Mouse (Mus musculus) spleen, embryonic (tissue): Measurements from ENCODE around the gene Slc6a15.

Source experiments
- CTCF ChIA-PET: fragments of 350-600 bp; sonication (Branson Sonifier 250); formaldehyde crosslinking; loops from one replicate; lab custom pipeline; 2022; lab: Charles Lee

Gene Slc6a15

DNA sequence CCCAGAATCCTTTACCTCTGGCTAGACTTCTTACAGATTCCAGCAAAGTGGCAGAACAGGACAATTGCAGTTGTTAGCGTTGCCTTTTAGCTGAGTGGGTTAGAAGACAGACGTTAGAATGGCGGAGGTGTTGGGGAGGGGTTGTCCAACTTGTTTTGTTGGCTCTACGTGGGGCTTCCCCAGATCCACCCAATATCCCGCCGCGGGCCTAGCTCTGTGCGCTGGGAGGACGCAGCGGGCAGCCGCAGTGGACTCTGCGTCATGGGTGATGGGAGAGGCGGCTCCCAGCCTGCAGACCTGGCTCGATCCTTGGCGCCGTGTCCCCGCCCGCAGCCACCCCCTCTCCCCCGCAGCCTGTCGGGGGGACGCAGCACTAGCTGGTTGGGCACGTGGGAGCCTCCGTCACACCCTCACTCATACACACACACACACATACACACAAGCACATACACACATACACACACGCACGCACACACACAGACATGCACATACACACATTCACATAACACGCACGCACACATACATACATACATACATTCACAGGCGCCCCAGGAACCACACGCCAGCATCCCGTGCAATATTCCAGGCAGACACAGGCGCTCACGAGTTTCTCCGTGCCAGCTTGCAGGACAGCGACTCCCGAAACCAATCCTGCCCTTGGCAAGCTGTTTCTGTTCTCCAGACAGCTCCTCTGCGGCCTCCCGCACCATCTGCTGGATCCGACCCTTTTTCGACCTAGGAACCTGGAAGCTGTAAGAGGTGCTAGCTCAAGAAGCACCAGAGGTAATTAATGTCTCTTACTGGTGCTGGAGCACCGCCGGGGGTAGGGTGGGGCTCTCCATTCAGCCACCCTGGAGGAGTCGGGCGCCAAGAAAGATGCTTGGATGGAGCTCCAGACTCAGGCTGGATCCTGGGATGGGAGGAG lies at the start of gene Slc6a15:
TSS of gene Slc6a15 (plus strand) at position 413 of the 925 bp plus-strand sequence.
- CTCF ChIA-PET, result no interaction called here

- CTCF ChIA-PET, result no interaction called here
These were observed 45.6 kb upstream of the Slc6a15 start for GRCm38 (mm10) chr10:103321941-103322340.

DNA sequence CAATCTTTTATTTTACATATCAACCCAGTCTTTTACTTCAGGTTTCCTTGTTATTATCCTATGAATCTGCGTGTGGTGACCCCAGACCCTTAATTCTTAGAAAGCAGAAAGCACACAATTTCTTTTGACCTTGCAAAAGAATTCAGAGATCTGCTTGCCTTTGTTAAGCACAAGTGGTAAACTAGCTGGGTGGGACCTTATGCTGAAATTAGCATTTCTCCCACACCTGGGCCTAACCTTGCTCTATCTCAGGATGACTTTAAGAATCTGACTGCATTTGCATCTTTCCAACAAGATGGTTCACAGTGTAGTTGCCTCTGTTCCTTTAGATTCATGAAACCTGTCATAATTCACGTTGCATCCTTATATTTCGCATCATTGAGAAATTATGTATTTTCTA lies 44.2 kb upstream of the Slc6a15 start:
- CTCF ChIA-PET, result no interaction called here

- CTCF ChIA-PET, result no interaction called here
These were observed 33.3 kb upstream of the Slc6a15 start for GRCm38 (mm10) chr10:103334306-103334705.

GRCm38 (mm10) chr10:103339928-103340327 lies 27.7 kb upstream of the Slc6a15 start:
- CTCF ChIA-PET, result no interaction called here

- CTCF ChIA-PET, result interaction anchor here (0.5 kb wide), 1 partner anchor 1254 kb away, joined by 3 read pairs; no protein-coding TSS in a partner anchor
These were observed 20.8 kb upstream of the Slc6a15 start for GRCm38 (mm10) chr10:103346797-103347196.

- CTCF ChIA-PET, result no interaction called here
These were observed 905 bp downstream of the Slc6a15 start for GRCm38 (mm10) chr10:103368296-103369080.

GRCm38 (mm10) chr10:103369081-103369420 lies 1.5 kb downstream of the Slc6a15 start:
- CTCF ChIA-PET, result no interaction called here

- CTCF ChIA-PET, result no interaction called here
These were observed 34.6 kb downstream of the Slc6a15 start for GRCm38 (mm10) chr10:103402171-103402570.

DNA sequence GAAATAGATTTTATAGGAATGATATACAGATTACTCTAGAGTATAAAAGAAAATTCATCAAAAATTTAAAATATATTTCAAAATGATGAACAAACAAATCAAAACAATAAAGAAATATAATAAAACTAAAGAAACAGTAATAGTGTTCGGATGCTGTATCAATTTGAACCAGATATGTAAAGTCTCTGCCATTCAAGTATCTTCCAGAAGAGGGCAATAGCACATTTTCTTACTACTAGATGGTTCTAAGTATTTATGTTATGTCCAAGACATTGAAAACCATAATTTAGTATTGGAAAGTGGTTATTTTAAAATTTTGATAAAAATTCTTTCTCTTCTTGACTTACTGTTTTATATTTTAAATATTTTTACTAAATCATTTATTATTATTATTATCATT lies 60.1 kb downstream of the Slc6a15 start:
- CTCF ChIA-PET, result no interaction called here

- CTCF ChIA-PET, result no interaction called here
These were observed 75.0 kb downstream of the Slc6a15 start for GRCm38 (mm10) chr10:103442588-103442987.

DNA sequence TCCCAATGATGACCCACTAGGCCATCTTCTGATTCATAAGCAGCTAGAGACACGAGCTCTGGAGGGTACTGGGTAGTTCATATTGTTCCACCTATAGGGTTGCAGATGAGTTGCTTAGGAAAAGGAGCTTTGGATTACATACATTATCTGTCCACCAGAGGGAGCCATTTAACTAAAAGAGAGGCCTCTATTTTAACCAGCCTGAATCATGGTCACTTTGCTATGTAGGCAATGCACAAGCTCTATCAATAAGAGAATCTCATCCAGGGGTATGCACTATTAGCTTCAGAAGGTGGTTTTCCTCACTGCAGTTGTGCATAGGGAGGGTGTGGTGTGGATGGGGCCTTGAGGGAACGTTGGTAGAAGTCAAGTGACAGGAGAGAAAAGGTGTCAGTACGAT lies 75.5 kb downstream of the Slc6a15 start:
- CTCF ChIA-PET, result no interaction called here

- CTCF ChIA-PET, result no interaction called here
These were observed 80.8 kb downstream of the Slc6a15 start for GRCm38 (mm10) chr10:103448340-103448739.

DNA sequence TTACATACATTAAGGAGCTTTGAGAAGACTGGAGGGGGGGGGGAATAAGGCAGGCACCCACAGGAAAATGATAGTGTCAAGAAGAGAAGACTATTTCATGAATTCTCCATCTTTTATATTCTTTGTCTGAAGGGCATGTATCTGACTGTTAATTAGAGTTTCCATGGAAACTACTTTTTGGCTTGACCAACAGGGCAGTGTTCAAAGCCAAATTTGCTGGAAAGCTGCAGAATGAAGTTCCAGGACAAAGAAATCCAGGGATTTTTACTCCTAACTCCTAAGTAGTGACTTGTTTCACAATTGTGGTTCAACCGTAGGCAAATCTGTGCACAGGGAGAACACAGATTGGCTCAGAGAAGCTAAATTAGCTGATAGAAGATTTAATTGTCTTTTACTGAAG lies 90.3 kb downstream of the Slc6a15 start:
- CTCF ChIA-PET, result no interaction called here
